Mouse (Mus musculus) cortical plate, adult 2 months (tissue): ENCODE measurements around the gene Ccdc15. TPM values are rescaled to one million over a fixed set of nuclear protein-coding genes. Genes with fewer than 3 reads are reported as not detected.
"Not testable (repeated sequence)": the region's sequence is repeated elsewhere in the genome, so short reads cannot be mapped to it uniquely, and the experiment has no call there.

Source experiments
- H3K27ac ChIP-seq: fragments of 200-500 bp; 2 replicates; pipeline ENCODE4 v1.5.1; 2012; ENCODE audit warnings: low read length, control low read depth, inconsistent platforms; ENCODE audit not compliant: insufficient read depth
- H3K4me1 ChIP-seq: fragments of 200-500 bp; 2 replicates; pipeline ENCODE4 v1.6.1; 2011; ENCODE audit warnings: low read length; ENCODE audit not compliant: control insufficient read depth, insufficient read depth
- H3K4me3 ChIP-seq: fragments of 200-500 bp; 2 replicates; pipeline ENCODE4 v1.5.1; 2011; ENCODE audit warnings: mild to moderate bottlenecking, low read length, control low read depth; ENCODE audit not compliant: insufficient read depth
- CTCF ChIP-seq: fragments of 200-500 bp; IDR thresholded peaks from 2 replicates; pipeline ENCODE4 v1.5.1; 2011; ENCODE audit warnings: mild to moderate bottlenecking, control low read depth, low read length; ENCODE audit not compliant: insufficient read depth; ENCODE audit errors: extremely low read depth
- POLR2A ChIP-seq: fragments of 200-500 bp; IDR thresholded peaks from 2 replicates; pipeline ENCODE4 v1.6.1; 2011; ENCODE audit warnings: mild to moderate bottlenecking, low read length, control low read depth; ENCODE audit not compliant: insufficient read depth; ENCODE audit errors: extremely low read depth
- polyA plus RNA-seq: library from polyadenylated mRNA; depleted of rRNA; stranded (reverse); fragments of >200 nt; gene quantifications from 2 replicates; pipeline ENCODE4 v1.2.3, GENCODE M21; 2012

Ccdc15 gene
- polyA plus RNA-seq, 1 experiment, result 1.5 TPM

DNA sequence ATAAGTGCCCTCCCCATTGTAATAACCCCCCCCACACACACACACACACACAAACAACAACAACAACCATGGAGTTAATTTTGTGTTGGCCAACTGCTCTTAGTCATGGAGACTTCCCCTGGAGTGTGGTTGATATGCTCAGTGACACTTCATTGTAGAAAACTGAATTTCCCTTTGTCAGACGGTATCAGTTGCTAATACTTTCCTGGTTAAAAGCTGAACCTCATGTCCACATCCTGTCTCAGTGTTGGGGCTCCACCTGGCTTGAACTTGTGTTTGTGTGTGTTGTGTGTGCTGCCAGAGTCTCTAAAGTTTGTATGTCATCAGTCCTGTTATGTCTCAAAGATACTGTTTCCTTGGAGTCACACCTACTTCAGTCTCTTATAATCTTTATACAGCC is 6.3 kb upstream of the Ccdc15 start:
- no peak overlapping the region for H3K4me3 ChIP-seq
- no peak overlapping the region for H3K27ac ChIP-seq
- TF ChIP-seq POLR2A, result no peak
- no peak for TF ChIP-seq CTCF
- peaks cover 6% of the 10 kb centered on the region for H3K4me1 ChIP-seq

DNA sequence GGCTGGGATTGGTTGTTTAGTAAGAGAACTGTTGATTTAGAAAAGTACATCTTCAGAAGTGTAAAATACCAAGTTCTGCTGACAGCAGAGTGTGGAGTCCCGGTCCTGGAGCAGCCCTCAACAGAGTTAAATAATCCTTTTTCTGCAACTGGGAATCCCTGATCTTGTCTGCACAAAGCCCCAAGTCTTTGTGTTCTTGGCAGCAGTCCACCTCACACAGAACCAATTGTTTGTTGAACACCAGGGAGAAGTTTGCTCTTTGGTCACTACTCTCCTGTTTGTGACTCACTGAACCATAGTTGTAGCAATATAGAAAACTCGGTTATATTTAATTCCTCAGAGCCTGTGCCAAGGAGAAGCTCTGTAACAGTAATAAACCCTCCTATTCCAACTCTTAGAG is 3.0 kb upstream of the Ccdc15 start:
- Histone ChIP-seq H3K4me3 (no peak overlapping the region), H3K4me1 (peaks cover 2% of the 10 kb centered on the region; the same call in 1 of the 2 replicates), H3K27ac (peak overlapping the region; percentile 93)
- TF ChIP-seq POLR2A (no peak), CTCF (no peak)

DNA sequence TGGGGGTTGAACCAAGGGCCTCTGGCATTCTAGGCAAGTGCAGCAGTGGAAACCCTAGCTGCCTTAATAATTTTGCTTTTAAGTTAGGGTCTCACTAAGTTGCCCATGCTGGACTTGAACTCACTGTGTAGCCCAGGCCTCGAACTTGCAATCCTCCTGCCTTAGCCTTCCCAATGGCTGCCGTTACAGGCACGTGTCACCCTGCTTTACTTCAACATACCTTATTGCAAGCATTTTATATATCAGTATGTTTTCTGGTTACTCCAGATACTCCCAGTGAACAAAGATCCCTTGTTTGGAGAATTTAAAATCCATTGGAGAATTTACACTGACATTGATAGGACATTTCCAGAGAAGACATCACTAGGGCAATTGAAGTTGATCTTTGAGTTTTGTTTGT is 818 bp upstream of the Ccdc15 start:
- Histone ChIP-seq H3K4me3 (peak overlapping the region; percentile 43; the same call in 1 of the 2 replicates), H3K4me1 (peaks cover 2% of the 10 kb centered on the region; the same call in 1 of the 2 replicates), H3K27ac (peak overlapping the region; percentile 11; the same call in 1 of the 2 replicates)
- TF ChIP-seq POLR2A (no peak), CTCF (no peak)

DNA sequence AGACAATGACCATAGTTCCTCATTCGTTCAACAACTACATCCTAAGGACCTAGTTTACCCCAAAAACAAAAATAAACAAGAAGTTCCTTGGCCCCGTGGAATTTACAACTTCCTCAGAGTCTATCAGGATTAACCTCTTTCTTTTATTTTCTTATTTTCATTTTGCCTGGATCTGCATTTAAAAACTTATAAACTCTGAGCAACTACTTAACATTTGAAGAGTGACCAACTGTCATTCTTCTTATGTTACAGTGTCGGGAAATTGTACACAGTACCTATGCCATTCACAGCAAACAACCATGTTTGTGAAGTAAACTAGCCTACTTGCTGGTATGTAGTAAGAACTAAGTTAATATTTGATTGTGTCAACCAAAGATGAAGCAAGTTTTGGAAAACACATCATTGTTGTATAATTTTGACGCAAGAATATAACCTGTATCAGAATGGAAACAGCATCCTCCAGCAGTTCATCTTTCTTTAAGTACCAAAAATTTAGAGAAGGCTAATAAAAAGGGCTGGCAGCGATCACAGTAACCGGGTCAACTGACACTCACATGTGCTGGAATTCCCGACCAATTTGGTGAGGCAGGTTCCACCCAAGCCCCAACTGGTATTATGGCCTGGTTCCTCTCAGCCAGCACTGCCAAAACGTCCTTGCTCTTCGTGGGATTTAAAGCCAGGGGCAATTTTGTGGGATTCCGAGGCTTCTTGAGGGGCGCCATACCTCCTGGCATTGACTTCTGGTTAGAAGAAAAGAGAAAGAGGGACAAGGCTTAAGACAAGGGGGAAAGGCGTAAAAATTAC is 846 bp downstream of the Ccdc15 start:
- TF ChIP-seq POLR2A (no peak), CTCF (no peak)
- H3K4me3 ChIP-seq, result peak overlapping the region; percentile 43
- H3K4me1 ChIP-seq, result peaks cover 2% of the 10 kb centered on the region; the same call in 1 of the 2 replicates
- H3K27ac ChIP-seq, result 0 out of 2 replicates have a peak overlapping the region, but pooled peaks have one; percentile 7

DNA sequence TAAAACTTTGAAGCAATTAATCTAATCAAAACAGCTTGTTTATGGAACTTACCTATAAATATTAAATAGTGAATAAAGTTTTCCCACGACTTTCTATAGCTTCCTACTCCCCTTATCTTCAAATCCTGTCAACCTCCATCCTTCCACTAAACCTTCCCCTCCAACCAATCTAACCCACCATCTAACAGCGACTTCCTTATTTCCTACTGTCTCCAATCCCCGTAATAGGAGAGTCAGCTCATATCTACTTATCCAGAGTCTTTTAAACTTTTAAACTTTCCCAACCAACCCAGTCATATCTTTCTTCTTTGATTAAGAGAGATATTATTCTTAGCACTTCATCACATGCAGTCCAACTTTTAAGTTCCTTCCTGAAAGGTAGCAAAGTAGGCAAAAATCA is 2.8 kb downstream of the Ccdc15 start:
- Histone ChIP-seq H3K4me1 (peaks cover 2% of the 10 kb centered on the region; the same call in 1 of the 2 replicates), H3K27ac (no peak overlapping the region)

DNA sequence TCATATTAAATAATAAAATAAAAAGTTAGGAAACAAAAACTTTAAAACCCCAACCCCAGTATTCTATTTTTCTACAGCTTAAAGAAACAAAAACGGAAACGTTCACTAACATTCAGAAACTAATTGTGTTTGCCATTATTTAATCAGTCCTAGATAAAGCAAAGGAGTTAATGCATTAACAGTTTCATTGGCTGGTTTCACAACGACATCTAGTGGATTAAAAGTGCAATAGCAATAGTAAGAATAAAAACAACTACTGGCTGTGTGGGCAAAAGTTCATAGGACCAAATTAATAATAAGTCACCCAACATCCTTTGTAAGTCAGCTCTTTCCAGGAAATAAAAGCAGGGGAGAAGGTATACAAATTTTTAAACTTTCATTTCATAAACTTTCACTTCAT is 18.8 kb downstream of the Ccdc15 start:
- Histone ChIP-seq H3K4me3 (no peak overlapping the region), H3K27ac (no peak overlapping the region), H3K4me1 (no peaks in the 10 kb centered on the region)
- TF ChIP-seq CTCF, result peak; percentile 39; the same call in 1 of the 2 replicates
- TF ChIP-seq POLR2A, result no peak

More for the DNA sequence above, 2.8 kb downstream of the Ccdc15 start:
- H3K4me3 ChIP-seq, result no peak overlapping the region
- TF ChIP-seq CTCF, result no peak
- no peak for TF ChIP-seq POLR2A

DNA sequence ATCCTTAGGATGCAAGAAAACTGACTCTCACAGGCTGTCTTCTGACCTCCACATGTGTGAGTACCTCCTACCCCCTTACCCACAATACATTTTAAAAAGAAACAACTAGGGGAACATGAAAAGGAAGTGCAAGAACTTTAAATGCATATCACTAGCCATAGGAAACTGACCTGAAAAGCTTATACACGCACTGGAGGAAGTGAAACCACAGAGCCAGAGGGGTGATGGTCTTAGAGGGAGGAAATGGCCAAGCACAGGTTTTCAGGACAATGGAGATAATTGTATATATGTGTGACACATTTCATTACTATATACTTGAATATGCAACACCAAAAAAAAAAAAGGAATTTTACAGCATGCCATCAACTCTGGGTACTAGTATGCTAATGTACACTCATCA is 46.5 kb downstream of the Ccdc15 start:
- H3K27ac ChIP-seq, result no peak overlapping the region
- TF ChIP-seq POLR2A (no peak), CTCF (no peak)
- H3K4me3 ChIP-seq, result no peak overlapping the region
- H3K4me1 ChIP-seq, result no peaks in the 10 kb centered on the region

DNA sequence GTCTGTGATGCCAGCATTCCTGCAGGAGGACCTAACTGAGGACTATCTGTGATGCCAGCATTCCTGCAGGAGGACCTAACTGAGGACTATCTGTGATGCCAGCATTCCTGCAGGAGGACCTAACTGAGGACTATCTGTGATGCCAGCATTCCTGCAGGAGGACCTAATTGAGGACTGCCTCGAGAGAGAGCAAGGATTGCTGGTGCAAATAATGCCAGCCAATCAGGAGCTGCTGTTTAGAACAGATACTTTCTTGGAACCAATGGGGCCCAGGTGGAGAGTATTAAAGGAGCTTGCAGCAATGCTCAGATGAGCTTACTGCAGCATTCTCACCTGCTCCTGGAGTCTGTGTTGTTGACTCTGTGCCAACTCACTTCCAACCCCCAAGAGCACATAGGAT is 47.7 kb downstream of the Ccdc15 start:
- H3K27ac ChIP-seq, H3K4me1 ChIP-seq, H3K4me3 ChIP-seq: not testable (repeated sequence)

DNA sequence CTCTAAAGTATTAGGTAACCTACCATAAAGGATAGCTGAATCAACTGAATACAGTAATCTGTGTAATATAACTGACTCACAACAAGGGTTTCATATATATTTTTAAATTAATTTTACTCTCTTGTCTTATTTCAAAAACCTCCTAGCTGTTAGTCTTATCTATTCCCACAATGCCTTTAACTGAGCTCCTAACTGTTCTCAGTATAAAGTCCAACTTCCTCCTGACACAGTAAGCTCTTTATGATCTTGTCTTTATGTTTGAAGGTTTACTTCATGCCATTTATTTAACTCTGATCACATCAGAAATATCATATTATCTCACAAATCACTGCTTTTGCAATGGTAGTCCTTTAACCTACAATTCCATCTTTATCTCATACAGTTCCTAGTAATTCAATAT is 52.6 kb downstream of the Ccdc15 start:
- TF ChIP-seq POLR2A (no peak), CTCF (no peak)
- no peaks in the 10 kb centered on the region for H3K4me1 ChIP-seq
- H3K4me3 ChIP-seq, result no peak overlapping the region
- H3K27ac ChIP-seq, result no peak overlapping the region

DNA sequence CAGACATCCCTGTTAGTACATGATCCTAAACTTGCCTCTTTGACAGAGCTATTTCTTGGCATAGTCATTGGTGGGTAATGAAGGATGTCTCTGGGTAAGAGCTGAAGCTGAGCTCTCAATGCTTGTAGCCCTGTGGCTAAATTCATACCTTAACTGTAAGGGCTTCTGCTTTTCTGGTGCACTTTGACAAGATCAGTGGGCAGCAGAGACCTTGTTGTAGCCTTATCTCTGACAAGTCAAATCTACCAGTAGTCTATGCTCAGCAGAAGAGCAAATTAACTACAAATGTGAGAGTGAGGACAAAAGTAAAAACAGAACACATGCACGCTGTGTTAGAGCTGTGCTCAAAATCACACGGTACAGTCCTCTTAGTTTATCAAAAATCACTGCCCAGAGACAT is 81.6 kb downstream of the Ccdc15 start:
- H3K4me3 ChIP-seq, result no peak overlapping the region
- H3K4me1 ChIP-seq, result no peaks in the 10 kb centered on the region; the same call in 1 of the 2 replicates
- H3K27ac ChIP-seq, result no peak overlapping the region
- no peak for TF ChIP-seq CTCF
- no peak for TF ChIP-seq POLR2A
